Mouse (Mus musculus): ENCODE data around the gene Rdh5. TPM values are rescaled to one million over a fixed set of nuclear protein-coding genes. Genes with fewer than 3 reads are reported as not detected.

The Rdh5 gene
- polyA plus RNA-seq, 1 experiment from 2014 or later, result 15.2 TPM

- Histone ChIP-seq H3K4me1 (ENCODE audit: control insufficient read depth, insufficient read depth, low read length) (peaks cover 15% of the 10 kb centered on the region), H3K27me3 (ENCODE audit: control insufficient read depth, insufficient read depth, low read length) (no peaks in the 10 kb centered on the region), H3K9me3 (ENCODE audit: control insufficient read depth, low read length) (no peaks in the 10 kb centered on the region), H3K36me3 (ENCODE audit: control insufficient read depth, insufficient read depth, low read length) (peaks cover 11% of the 10 kb centered on the region; the same call in 1 of the 2 replicates), H3K9ac (replicated peaks; ENCODE audit: low read length) (peak overlapping the region; percentile 85; the same call in 1 of the 2 replicates), H3K4me2 (ENCODE audit: low read length) (peak overlapping the region; percentile 69), H3K4me3 (replicated peaks; ENCODE audit: low read depth, low read length) (peak overlapping the region; percentile 82), H3K27ac (replicated peaks; ENCODE audit: low read depth, low read length) (peak overlapping the region; percentile 94; the same call in 1 of the 2 replicates)
- WGBS, result 77% methylated on average over 16 of the region's 16 CpGs
- DNase-seq (no peak), ATAC-seq (ENCODE audit: low FRiP score, low TSS enrichment) (no peak)
Observed at GRCm38 (mm10) chr10:128921883-128922821, 536 bp downstream of the Rdh5 start.

DNA sequence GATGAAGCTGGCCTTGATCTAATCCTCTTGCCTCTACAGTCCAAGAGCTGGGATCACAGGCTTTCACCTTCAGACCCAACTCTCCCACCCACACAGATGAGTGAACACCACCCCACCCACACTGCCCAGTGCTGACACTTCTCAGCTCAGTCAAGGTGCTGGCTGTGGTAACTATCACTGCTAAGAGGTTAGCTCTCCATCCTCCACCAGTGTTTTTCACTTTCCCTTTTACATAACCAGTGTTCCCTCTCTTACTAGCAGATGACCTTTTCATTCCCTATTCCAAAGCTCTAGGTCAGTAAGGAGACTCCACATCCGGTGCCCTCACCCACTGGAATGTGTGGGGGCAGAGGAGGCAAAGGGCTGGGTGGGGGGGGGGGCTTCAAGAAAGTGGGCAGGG is 1.4 kb downstream of the Rdh5 start:
- H3K4me3 ChIP-seq (replicated peaks; ENCODE audit: low read depth, low read length), result no peak overlapping the region
- H3K9ac ChIP-seq (replicated peaks; ENCODE audit: low read length), result no peak overlapping the region
- no peaks in the 10 kb centered on the region for H3K27me3 ChIP-seq (ENCODE audit: control insufficient read depth, insufficient read depth, low read length)
- DNase-seq (no peak), ATAC-seq (ENCODE audit: low FRiP score, low TSS enrichment) (no peak)
- WGBS, result 70% methylated on average over 1 of the region's 1 CpGs
- peaks cover 13% of the 10 kb centered on the region; the same call in 1 of the 2 replicates for H3K36me3 ChIP-seq (ENCODE audit: control insufficient read depth, insufficient read depth, low read length)
- no peak overlapping the region for H3K4me2 ChIP-seq (ENCODE audit: low read length)
- H3K4me1 ChIP-seq (ENCODE audit: control insufficient read depth, insufficient read depth, low read length), result peaks cover 15% of the 10 kb centered on the region
- H3K27ac ChIP-seq (replicated peaks; ENCODE audit: low read depth, low read length), result no peak overlapping the region
- H3K9me3 ChIP-seq (ENCODE audit: control insufficient read depth, low read length), result no peaks in the 10 kb centered on the region

GRCm38 (mm10) chr10:128920736-128921161 is 1.9 kb downstream of the Rdh5 start:
- ATAC-seq (ENCODE audit: low FRiP score, low TSS enrichment) (no peak), DNase-seq (no peak)
- WGBS, result 81% methylated on average over 3 of the region's 3 CpGs

DNA sequence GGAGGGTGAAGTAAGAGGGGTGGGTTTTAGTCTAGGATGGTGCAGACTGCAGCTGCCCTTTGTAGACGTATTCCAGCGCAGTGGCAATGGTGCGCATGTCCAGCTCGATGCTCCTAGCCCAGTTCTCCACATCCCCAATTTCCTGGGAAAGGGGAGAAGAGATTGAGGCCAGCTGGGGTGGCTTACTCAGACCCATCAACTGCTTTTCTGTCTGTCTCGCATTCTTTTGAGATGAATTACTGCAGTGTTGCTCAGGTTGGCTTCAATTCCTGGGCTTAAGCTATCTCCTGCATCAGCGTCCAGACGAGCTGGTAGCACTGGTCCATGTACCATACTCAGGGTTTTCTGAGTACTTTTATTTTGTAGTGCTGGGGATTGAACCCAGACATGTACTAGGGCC is 2.7 kb downstream of the Rdh5 start:
- H3K27ac ChIP-seq (replicated peaks; ENCODE audit: low read depth, low read length), result no peak overlapping the region

More at GRCm38 (mm10) chr10:128920736-128921161, 1.9 kb downstream of the Rdh5 start:
- H3K4me1 ChIP-seq (ENCODE audit: control insufficient read depth, insufficient read depth, low read length), result peaks cover 15% of the 10 kb centered on the region
- no peak overlapping the region for H3K27ac ChIP-seq (replicated peaks; ENCODE audit: low read depth, low read length)
- H3K27me3 ChIP-seq (ENCODE audit: control insufficient read depth, insufficient read depth, low read length), result no peaks in the 10 kb centered on the region
- H3K4me3 ChIP-seq (replicated peaks; ENCODE audit: low read depth, low read length), result no peak overlapping the region
- no peak overlapping the region for H3K4me2 ChIP-seq (ENCODE audit: low read length)
- peaks cover 13% of the 10 kb centered on the region; the same call in 1 of the 2 replicates for H3K36me3 ChIP-seq (ENCODE audit: control insufficient read depth, insufficient read depth, low read length)
- H3K9ac ChIP-seq (replicated peaks; ENCODE audit: low read length), result no peak overlapping the region
- H3K9me3 ChIP-seq (ENCODE audit: control insufficient read depth, low read length), result no peaks in the 10 kb centered on the region

DNA sequence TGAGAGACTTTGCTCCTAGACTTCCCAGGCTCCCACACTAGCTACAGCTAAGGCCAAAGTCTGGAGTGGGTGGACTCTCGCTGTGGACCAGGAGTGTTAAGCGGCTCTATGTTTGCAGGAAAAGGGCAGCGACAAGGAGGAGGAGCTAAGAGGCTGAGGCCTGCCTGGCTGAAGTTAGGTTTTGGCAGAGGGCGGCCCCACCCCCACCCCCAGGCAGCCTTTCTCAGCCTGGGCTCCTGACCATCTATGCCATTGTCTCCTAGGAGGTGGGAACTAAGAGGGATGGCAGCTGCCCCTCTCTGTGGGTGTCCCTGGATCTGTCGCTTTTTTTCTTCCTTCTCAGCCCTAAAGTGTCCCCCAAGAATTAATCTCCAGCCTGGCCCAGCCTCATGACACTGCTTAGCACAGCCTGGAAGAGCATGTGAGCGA is 3.5 kb downstream of the Rdh5 start:
- WGBS, result 6% methylated on average over 6 of the region's 6 CpGs

More for the DNA sequence above, 2.7 kb downstream of the Rdh5 start:
- Histone ChIP-seq H3K4me2 (ENCODE audit: low read length) (no peak overlapping the region), H3K4me1 (ENCODE audit: control insufficient read depth, insufficient read depth, low read length) (peaks cover 15% of the 10 kb centered on the region), H3K9me3 (ENCODE audit: control insufficient read depth, low read length) (no peaks in the 10 kb centered on the region), H3K9ac (replicated peaks; ENCODE audit: low read length) (no peak overlapping the region), H3K27me3 (ENCODE audit: control insufficient read depth, insufficient read depth, low read length) (no peaks in the 10 kb centered on the region), H3K4me3 (replicated peaks; ENCODE audit: low read depth, low read length) (no peak overlapping the region), H3K36me3 (ENCODE audit: control insufficient read depth, insufficient read depth, low read length) (peaks cover 13% of the 10 kb centered on the region; the same call in 1 of the 2 replicates)
- DNase-seq (no peak), ATAC-seq (ENCODE audit: low FRiP score, low TSS enrichment) (no peak)
- WGBS, result 78% methylated on average over 7 of the region's 7 CpGs

DNA sequence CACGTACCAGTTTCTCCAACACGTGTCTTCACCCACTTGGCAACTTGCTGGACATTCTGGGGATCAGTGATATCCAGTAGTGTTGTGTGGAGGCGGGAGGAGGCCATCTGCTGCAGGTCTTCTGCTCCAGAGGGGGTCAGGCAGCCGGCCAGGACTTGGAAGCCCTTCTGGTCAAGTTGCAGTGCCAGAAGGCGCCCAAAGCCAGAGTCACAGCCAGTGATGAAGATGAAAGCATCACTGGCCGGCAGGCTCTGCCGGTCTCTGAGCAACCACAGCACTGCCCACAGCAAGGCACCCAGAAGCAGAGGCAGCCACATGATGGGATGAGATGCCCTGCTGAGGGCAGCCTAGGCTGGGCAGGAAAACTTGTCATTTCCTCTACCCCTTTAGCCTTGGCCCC is 4.4 kb downstream of the Rdh5 start:
- Histone ChIP-seq H3K4me3 (replicated peaks; ENCODE audit: low read depth, low read length) (no peak overlapping the region), H3K27ac (replicated peaks; ENCODE audit: low read depth, low read length) (peak overlapping the region; percentile 32; the same call in 1 of the 2 replicates), H3K36me3 (ENCODE audit: control insufficient read depth, insufficient read depth, low read length) (peaks cover 15% of the 10 kb centered on the region; the same call in 1 of the 2 replicates), H3K9ac (replicated peaks; ENCODE audit: low read length) (no peak overlapping the region; the same call in 1 of the 2 replicates), H3K27me3 (ENCODE audit: control insufficient read depth, insufficient read depth, low read length) (no peaks in the 10 kb centered on the region), H3K9me3 (ENCODE audit: control insufficient read depth, low read length) (no peaks in the 10 kb centered on the region), H3K4me1 (ENCODE audit: control insufficient read depth, insufficient read depth, low read length) (peaks cover 10% of the 10 kb centered on the region), H3K4me2 (ENCODE audit: low read length) (no peak overlapping the region)
- 73% methylated on average over 7 of the region's 7 CpGs for WGBS
- no peak for ATAC-seq (ENCODE audit: low FRiP score, low TSS enrichment)
- DNase-seq, result no peak

More for the DNA sequence above, 3.5 kb downstream of the Rdh5 start:
- H3K27me3 ChIP-seq (ENCODE audit: control insufficient read depth, insufficient read depth, low read length), result no peaks in the 10 kb centered on the region
- peaks cover 15% of the 10 kb centered on the region; the same call in 1 of the 2 replicates for H3K36me3 ChIP-seq (ENCODE audit: control insufficient read depth, insufficient read depth, low read length)
- ATAC-seq (ENCODE audit: low FRiP score, low TSS enrichment) (no peak), DNase-seq (peak; percentile 33)
- peak overlapping the region; percentile 32; the same call in 1 of the 2 replicates for H3K27ac ChIP-seq (replicated peaks; ENCODE audit: low read depth, low read length)
- H3K4me3 ChIP-seq (replicated peaks; ENCODE audit: low read depth, low read length), result no peak overlapping the region
- peaks cover 15% of the 10 kb centered on the region for H3K4me1 ChIP-seq (ENCODE audit: control insufficient read depth, insufficient read depth, low read length)
- no peaks in the 10 kb centered on the region for H3K9me3 ChIP-seq (ENCODE audit: control insufficient read depth, low read length)
- peak overlapping the region; percentile 29 for H3K9ac ChIP-seq (replicated peaks; ENCODE audit: low read length)
- H3K4me2 ChIP-seq (ENCODE audit: low read length), result no peak overlapping the region

DNA sequence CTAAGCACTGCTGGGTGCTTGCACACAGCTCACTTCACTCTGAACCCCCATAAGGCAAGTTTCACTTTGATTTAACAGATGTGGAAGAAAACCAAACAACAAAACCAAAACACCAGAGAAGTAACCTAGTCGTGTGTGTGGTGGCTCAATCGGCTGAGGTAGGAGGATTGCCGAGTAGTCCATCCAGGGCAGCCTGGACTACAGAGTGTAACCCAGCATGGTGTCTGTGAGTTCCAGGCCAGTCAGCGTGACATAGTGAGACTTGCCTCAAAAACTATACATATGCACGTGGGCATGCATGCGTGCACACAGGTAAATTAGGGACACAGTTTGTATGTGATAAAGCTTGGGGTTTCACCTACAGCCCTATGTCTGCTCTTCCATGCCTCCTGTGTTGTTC is 5.3 kb downstream of the Rdh5 start:
- ATAC-seq (ENCODE audit: low FRiP score, low TSS enrichment), result no peak
- no peak overlapping the region for H3K27ac ChIP-seq (replicated peaks; ENCODE audit: low read depth, low read length)

GRCm38 (mm10) chr10:128916665-128917064 is 6.0 kb downstream of the Rdh5 start:
- Histone ChIP-seq H3K4me1 (ENCODE audit: control insufficient read depth, insufficient read depth, low read length) (0 out of 2 replicates have a peak, but pooled peaks cover 3% of the 10 kb centered on the region), H3K9me3 (ENCODE audit: control insufficient read depth, low read length) (no peaks in the 10 kb centered on the region), H3K9ac (replicated peaks; ENCODE audit: low read length) (no peak overlapping the region), H3K4me3 (replicated peaks; ENCODE audit: low read depth, low read length) (no peak overlapping the region), H3K27me3 (ENCODE audit: control insufficient read depth, insufficient read depth, low read length) (no peaks in the 10 kb centered on the region), H3K4me2 (ENCODE audit: low read length) (no peak overlapping the region), H3K36me3 (ENCODE audit: control insufficient read depth, insufficient read depth, low read length) (peaks cover 15% of the 10 kb centered on the region; the same call in 1 of the 2 replicates), H3K27ac (replicated peaks; ENCODE audit: low read depth, low read length) (no peak overlapping the region)
- no peak for DNase-seq
- WGBS, result 97% methylated on average over 3 of the region's 3 CpGs
- no peak for ATAC-seq (ENCODE audit: low FRiP score, low TSS enrichment)

More for the DNA sequence above, 5.3 kb downstream of the Rdh5 start:
- Histone ChIP-seq H3K27me3 (ENCODE audit: control insufficient read depth, insufficient read depth, low read length) (no peaks in the 10 kb centered on the region), H3K9ac (replicated peaks; ENCODE audit: low read length) (no peak overlapping the region), H3K4me2 (ENCODE audit: low read length) (no peak overlapping the region), H3K36me3 (ENCODE audit: control insufficient read depth, insufficient read depth, low read length) (peaks cover 15% of the 10 kb centered on the region; the same call in 1 of the 2 replicates), H3K4me1 (ENCODE audit: control insufficient read depth, insufficient read depth, low read length) (peaks cover 9% of the 10 kb centered on the region), H3K9me3 (ENCODE audit: control insufficient read depth, low read length) (no peaks in the 10 kb centered on the region), H3K4me3 (replicated peaks; ENCODE audit: low read depth, low read length) (no peak overlapping the region)
- no peak for DNase-seq
- WGBS, result 89% methylated on average over 6 of the region's 6 CpGs
